Mouse (Mus musculus): ENCODE measurements at regions not wholly inside any gene's neighbourhood (a gene's known extent, or its start where the extent isn't known, plus 50 kb on each side); places are given as distances from the start of the nearest gene placed in this dataset.

DNA sequence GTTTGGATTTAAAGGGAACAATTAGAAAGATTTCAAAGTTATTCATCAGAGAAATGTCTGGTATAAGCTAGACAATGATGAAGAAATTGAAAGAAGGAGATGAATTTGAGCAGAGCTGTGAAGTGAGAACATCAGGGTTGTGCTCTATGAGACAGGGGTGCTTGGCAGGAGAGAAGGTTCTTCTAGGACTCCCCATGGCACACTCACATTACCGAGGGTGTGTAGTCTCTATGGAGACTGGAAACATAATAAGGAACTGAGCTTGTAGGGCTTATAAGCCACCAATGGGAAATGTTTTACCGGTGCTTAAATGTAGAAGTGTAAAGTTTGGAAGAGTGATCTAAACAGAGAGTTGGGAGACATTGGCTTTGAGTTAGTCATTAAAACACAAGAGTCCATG, 889.9 kb downstream of the Stim2 start:
- Histone ChIP-seq H3K4me1 (ENCODE audit: control insufficient read depth, insufficient read depth, low read length) (no peaks in the 10 kb centered on the region), H3K4me2 (ENCODE audit: low read depth, low read length) (no peak overlapping the region), H3K9me3 (ENCODE audit: control insufficient read depth, low read length) (no peaks in the 10 kb centered on the region), H3K9ac (replicated peaks; ENCODE audit: low read depth, low read length) (no peak overlapping the region), H3K4me3 (ENCODE audit: low read depth, low read length) (no peak overlapping the region), H3K27me3 (ENCODE audit: control insufficient read depth, insufficient read depth, low read length) (no peaks in the 10 kb centered on the region), H3K36me3 (ENCODE audit: control insufficient read depth, insufficient read depth, low read length) (no peaks in the 10 kb centered on the region), H3K27ac (ENCODE audit: low read depth, low read length) (no peak overlapping the region)
- ATAC-seq (ENCODE audit: low read depth), result no peak
- 91% methylated on average over 2 of the region's 2 CpGs for WGBS

DNA sequence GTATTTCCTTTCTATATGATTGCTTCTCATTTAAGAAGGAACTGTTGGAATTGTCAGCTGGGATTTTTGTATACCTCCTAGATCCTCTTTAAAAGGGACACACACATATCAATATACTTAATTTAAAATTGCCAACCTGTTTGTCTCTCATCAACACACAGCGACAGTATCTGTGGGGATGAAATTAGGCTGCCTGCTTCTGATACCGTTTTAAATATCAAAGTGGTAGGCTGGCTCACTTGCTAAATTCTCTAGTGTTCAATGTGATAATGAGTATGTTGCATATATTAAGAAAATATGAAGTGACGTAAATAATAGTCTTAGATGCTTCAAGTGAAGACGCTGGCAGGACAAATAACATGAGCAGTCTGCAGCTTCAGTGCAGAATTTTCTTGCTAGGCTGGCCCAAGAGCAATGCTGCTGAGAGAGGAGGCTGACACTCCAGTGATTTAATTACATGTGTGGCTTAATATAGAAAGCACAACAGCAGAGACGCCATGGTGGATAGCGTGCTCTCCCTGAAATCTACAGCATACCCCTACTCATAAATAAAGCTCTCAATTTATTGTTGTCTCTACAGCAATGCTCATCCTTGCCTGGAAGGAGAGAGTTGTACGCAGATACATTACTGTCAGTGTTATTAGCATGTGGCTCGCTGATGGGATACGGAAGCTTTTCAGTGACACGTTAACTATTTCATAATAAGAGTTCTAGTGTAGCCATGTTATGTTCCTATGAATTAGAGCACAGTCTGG, 896.4 kb downstream of the Stim2 start:
- H3K27ac ChIP-seq (ENCODE audit: low read depth, low read length), result peak overlapping the region; percentile 4
- 0 out of 2 replicates have a peak overlapping the region, but pooled peaks have one; percentile 0 for H3K9ac ChIP-seq (replicated peaks; ENCODE audit: low read depth, low read length)
- 49% methylated on average over 10 of the region's 10 CpGs for WGBS
- H3K9me3 ChIP-seq (ENCODE audit: control insufficient read depth, low read length), result no peaks in the 10 kb centered on the region
- no peaks in the 10 kb centered on the region for H3K4me1 ChIP-seq (ENCODE audit: control insufficient read depth, insufficient read depth, low read length)
- H3K27me3 ChIP-seq (ENCODE audit: control insufficient read depth, insufficient read depth, low read length), result no peaks in the 10 kb centered on the region
- H3K4me3 ChIP-seq (ENCODE audit: low read depth, low read length), result no peak overlapping the region
- H3K4me2 ChIP-seq (ENCODE audit: low read depth, low read length), result no peak overlapping the region; the same call in 1 of the 2 replicates
- no peaks in the 10 kb centered on the region for H3K36me3 ChIP-seq (ENCODE audit: control insufficient read depth, insufficient read depth, low read length)
- ATAC-seq (ENCODE audit: low read depth), result peak; percentile 60; the same call in 1 of the 2 replicates
